Mouse (Mus musculus) limb, embryonic 11.5 days (tissue): ENCODE measurements around the gene Gnaq. TPM values are rescaled to one million over a fixed set of nuclear protein-coding genes. Genes with fewer than 3 reads are reported as not detected.
"Not testable (repeated sequence)": the region's sequence is repeated elsewhere in the genome, so short reads cannot be mapped to it uniquely, and the experiment has no call there.

Experiments used
- ATAC-seq: fragments of 200-750 bp; cut with Nextera tagmentation; 2 replicates; pipeline ENCODE4 v1.8.0; 2017; ENCODE audit warnings: low read depth; ENCODE audit not compliant: insufficient number of reproducible peaks, low FRiP score, low TSS enrichment
- DNase-seq: peaks from one replicate; pipeline ENCODE4 v3.0.0-alpha.2; 2015; ENCODE audit warnings: low spot score
- H3K27ac ChIP-seq: fragments of 300-500 bp; sonication (generic); replicated peaks from 2 replicates; pipeline ENCODE4 v1.5.1; 2014; ENCODE audit warnings: low read depth, mild to moderate bottlenecking, low read length
- H3K27me3 ChIP-seq: fragments of 300-500 bp; sonication (generic); 2 replicates; pipeline ENCODE4 v1.6.1; 2014; ENCODE audit warnings: mild to moderate bottlenecking, low read length, mixed read lengths; ENCODE audit not compliant: control insufficient read depth, insufficient read depth
- H3K36me3 ChIP-seq: fragments of 300-500 bp; sonication (generic); 2 replicates; pipeline ENCODE4 v1.6.1; 2014; ENCODE audit warnings: mild to moderate bottlenecking, low read length, moderate library complexity, mixed read lengths; ENCODE audit not compliant: control insufficient read depth, insufficient read depth
- H3K4me1 ChIP-seq: fragments of 300-500 bp; sonication (generic); 2 replicates; pipeline ENCODE4 v1.6.1; 2014; ENCODE audit warnings: low read length, mixed read lengths; ENCODE audit not compliant: control insufficient read depth, insufficient read depth
- H3K4me2 ChIP-seq: fragments of 300-500 bp; sonication (generic); 2 replicates; pipeline ENCODE4 v1.6.1; 2014; ENCODE audit warnings: low read depth, mild to moderate bottlenecking, moderate library complexity; ENCODE audit not compliant: severe bottlenecking
- H3K4me3 ChIP-seq: fragments of 300-500 bp; sonication (generic); 2 replicates; pipeline ENCODE4 v1.5.1; 2014; ENCODE audit warnings: low read depth, low read length
- H3K9ac ChIP-seq: fragments of 300-500 bp; sonication (generic); 2 replicates; pipeline ENCODE4 v1.6.1; 2014; ENCODE audit warnings: mild to moderate bottlenecking, low read length
- H3K9me3 ChIP-seq: fragments of 300-500 bp; sonication (generic); 2 replicates; pipeline ENCODE4 v1.6.1; 2016; ENCODE audit warnings: low read length; ENCODE audit not compliant: control insufficient read depth
- WGBS: fragments of 180-500 bp; shearing (Covaris S2); extraction: QIAGEN DNeasy Blood & Tissue Kit; methylation state at CpG from one replicate; pipeline ENCODE4 v1.1.7; 2014; 5-methylcytosine and 5-hydroxymethylcytosine counted together
- polyA plus RNA-seq: library from polyadenylated mRNA; unstranded; fragments of >200 nt; fragmentation: Nextera tagmentation; extraction: Ambion mirVana; gene quantifications from 2 replicates; pipeline ENCODE4 v1.2.1, GENCODE M21; 2014

The Gnaq gene
- polyA plus RNA-seq: 14.1 and 15.2 TPM in 2 replicates

DNA sequence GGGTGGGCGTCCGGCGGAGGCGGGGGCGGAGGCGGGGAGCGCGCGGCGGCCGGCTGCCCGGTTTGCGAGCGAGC, at the start of gene Gnaq:
Gnaq (plus strand) TSS at position 41 of the 74 bp plus-strand sequence.
- ATAC-seq: no peak
- no peaks in the 10 kb centered on the region for H3K36me3 ChIP-seq
- H3K4me1 ChIP-seq: peaks cover 5% of the 10 kb centered on the region
- no peaks in the 10 kb centered on the region for H3K27me3 ChIP-seq
- no peak for DNase-seq
- peak within 1 kb of the TSS; percentile 82 for H3K4me3 ChIP-seq
- 0% methylated on average over 2 of the region's 14 CpGs for WGBS
- H3K4me2 ChIP-seq: peak within 1 kb of the TSS; percentile 51
- peak within 1 kb of the TSS; percentile 97 for H3K9ac ChIP-seq
- H3K9me3 ChIP-seq: no peaks in the 10 kb centered on the region
- H3K27ac ChIP-seq: peak within 1 kb of the TSS; percentile 97

DNA sequence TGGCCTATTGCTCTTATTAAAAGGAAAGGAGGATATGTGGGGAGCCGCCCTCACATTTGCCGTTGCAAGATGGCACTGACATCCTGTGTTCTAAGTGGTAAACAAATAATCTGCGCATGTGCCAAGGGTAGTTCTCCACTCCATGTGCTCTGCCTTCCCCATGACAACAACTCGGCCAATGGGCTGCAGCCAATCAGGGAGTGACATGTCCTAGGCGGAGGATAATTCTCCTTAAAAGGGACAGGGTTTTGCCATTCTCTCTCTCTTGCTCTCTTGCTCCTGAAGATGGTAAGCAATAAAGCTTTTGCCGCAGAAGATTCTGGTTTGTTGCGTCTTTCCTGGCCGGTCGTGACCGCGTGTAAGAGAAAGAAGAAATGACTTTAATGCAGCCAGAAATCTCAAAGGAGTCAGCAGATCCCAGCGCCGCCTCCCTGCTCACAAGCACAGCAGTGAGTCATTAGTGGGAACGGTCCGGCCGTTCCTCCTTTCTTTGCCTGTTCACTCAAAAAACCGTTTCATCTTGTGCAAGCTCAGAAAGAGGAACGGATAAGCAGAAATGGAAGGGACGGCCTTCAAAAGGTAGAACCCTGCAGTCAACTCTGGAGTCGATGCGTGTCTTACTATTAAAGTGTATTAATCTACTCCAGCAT, 48.5 kb upstream of the Gnaq start:
- not testable (repeated sequence) for H3K27ac ChIP-seq, DNase-seq, H3K4me1 ChIP-seq, H3K9me3 ChIP-seq, H3K4me2 ChIP-seq, ATAC-seq, H3K4me3 ChIP-seq, H3K36me3 ChIP-seq, H3K9ac ChIP-seq, H3K27me3 ChIP-seq
- WGBS: 94% methylated on average over 20 of the region's 21 CpGs

DNA sequence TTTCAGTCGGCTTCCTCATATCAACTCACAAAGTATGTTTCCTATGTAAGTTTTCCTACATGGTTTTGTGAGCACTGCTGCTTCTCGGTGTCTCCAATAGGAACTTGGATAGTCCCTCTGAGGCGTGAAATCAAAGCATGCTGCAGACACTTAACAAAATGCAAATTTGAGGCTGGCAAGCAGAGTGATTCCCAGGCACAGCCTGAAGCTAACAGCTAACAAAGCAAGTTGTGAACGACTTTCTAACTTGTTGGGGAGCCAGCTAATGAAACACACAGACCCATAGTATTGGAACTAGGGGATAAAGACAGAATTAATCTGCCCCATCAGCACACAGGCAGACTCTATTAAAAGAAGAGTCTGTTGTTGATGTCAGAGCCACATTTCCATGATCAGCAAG, 47.4 kb upstream of the Gnaq start:
- Histone ChIP-seq H3K9ac (no peak overlapping the region), H3K36me3 (no peaks in the 10 kb centered on the region), H3K4me1 (no peaks in the 10 kb centered on the region), H3K9me3 (no peaks in the 10 kb centered on the region), H3K4me3 (no peak overlapping the region), H3K27me3 (no peaks in the 10 kb centered on the region), H3K27ac (no peak overlapping the region), H3K4me2 (no peak overlapping the region)
- DNase-seq (no peak), ATAC-seq (no peak)
- 82% methylated on average over 4 of the region's 4 CpGs for WGBS

DNA sequence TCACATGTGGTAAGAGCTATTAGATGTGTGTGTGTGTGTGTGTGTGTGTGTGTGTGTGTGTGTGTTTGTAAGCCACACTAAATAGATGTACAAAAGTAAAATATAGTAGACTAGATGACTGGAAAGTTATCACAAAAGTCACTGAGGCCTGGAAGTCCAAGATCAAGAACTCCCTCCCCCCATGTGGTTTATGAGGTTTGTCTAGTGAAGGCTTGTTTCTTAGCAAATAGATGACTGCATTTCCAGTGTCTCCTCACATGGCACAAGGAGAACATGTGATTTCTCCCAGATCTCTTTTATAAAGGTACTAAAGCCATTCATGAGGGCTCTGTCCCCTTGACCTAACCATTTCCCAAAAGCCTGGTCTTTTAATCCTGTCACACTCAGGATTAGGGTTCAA, 46.5 kb upstream of the Gnaq start:
- H3K27me3 ChIP-seq: no peaks in the 10 kb centered on the region
- H3K4me2 ChIP-seq: no peak overlapping the region
- H3K27ac ChIP-seq: no peak overlapping the region
- no peaks in the 10 kb centered on the region for H3K9me3 ChIP-seq
- ATAC-seq: no peak
- H3K36me3 ChIP-seq: no peaks in the 10 kb centered on the region
- H3K9ac ChIP-seq: no peak overlapping the region
- DNase-seq: no peak
- no peak overlapping the region for H3K4me3 ChIP-seq
- H3K4me1 ChIP-seq: no peaks in the 10 kb centered on the region

DNA sequence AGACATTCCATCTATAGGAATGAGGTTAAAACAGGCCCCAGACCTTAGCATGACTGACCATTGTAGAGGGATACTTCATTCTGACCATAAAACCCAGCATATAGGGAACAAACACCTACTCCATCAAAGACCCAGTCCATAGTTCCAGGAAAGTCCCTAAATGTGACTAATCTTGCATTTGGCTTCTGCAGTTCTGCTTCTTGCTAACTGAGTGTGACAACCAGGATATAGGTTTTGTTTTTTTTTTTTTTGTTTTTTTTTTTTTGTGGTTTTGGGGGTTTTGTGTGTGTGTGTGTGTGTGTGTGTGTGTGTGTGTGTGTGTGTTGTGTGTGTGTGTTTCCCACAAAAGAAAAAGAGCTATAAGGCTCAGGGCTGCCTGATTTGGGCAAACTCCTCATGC, 46.0 kb upstream of the Gnaq start:
- no peaks in the 10 kb centered on the region for H3K4me1 ChIP-seq
- H3K27me3 ChIP-seq: no peaks in the 10 kb centered on the region
- no peak overlapping the region for H3K27ac ChIP-seq
- no peak for DNase-seq
- H3K4me2 ChIP-seq: no peak overlapping the region
- ATAC-seq: no peak
- H3K36me3 ChIP-seq: no peaks in the 10 kb centered on the region
- H3K9me3 ChIP-seq: no peaks in the 10 kb centered on the region
- H3K4me3 ChIP-seq: no peak overlapping the region
- no peak overlapping the region for H3K9ac ChIP-seq

DNA sequence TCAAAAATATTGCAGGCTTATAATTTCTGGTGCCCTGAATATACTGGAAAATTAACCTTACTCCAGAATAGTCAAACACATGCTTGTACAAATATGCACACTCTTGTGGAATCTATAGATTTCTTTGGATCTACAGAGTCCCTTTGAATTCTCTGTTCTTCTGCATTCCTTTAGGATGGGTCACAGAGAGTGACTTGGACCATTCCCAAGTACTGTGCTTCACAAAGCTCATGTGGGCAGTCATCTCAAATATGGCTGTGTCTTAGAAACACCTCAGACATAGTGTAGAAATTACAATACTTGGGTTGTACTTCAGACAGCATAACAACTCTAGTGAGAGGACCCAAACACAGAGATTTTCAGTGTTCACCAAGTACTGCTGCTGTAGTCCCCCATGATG, 45.2 kb upstream of the Gnaq start:
- H3K4me3 ChIP-seq: no peak overlapping the region
- H3K27me3 ChIP-seq: no peaks in the 10 kb centered on the region
- DNase-seq (no peak), ATAC-seq (no peak)
- no peak overlapping the region for H3K27ac ChIP-seq
- no peak overlapping the region for H3K4me2 ChIP-seq
- H3K9me3 ChIP-seq: no peaks in the 10 kb centered on the region
- no peaks in the 10 kb centered on the region for H3K36me3 ChIP-seq
- no peak overlapping the region for H3K9ac ChIP-seq
- no peaks in the 10 kb centered on the region for H3K4me1 ChIP-seq

DNA sequence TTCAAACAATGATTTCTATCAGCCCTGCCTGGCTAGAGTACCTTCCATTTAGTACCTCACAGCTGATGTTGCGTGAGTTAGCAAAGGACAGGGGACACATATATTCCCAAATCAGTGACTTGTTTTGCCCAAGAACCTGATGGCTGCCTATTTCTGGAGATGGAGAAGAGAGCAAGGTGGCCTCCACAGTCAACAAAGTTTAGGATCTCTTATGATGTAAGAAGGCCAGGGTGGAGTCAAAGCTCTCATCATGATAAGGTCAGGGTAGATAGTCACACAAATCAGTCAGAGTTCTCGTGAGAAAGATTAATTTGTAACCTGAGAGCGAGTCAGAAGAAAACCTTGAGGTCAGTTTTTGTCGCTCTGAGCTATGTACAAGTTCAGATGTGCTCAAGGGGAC, 39.0 kb upstream of the Gnaq start:
- H3K27me3 ChIP-seq: no peaks in the 10 kb centered on the region
- H3K9ac ChIP-seq: no peak overlapping the region
- H3K9me3 ChIP-seq: no peaks in the 10 kb centered on the region
- 76% methylated on average over 4 of the region's 4 CpGs for WGBS
- H3K4me1 ChIP-seq: no peaks in the 10 kb centered on the region
- no peak overlapping the region for H3K4me3 ChIP-seq
- ATAC-seq (no peak), DNase-seq (no peak)
- H3K27ac ChIP-seq: no peak overlapping the region
- H3K4me2 ChIP-seq: no peak overlapping the region
- H3K36me3 ChIP-seq: no peaks in the 10 kb centered on the region

DNA sequence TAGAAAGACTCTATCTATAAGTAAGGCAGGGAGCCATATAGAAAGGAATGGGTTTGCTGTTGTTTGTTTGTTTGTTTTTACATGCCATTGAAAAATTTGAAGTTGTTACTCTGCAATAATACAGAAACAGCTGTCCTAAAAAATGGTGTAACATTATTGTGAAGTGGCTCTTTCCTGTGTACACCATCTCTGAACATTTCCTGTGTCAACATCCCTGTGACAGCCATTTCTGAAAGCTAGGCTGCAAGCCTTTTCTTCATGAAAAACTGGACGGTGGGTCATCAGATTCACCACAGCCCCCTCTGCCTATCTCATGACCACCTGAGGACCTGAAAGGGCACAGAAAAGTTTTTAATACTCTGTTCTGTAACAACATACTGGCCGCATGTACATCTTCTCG, 22.7 kb upstream of the Gnaq start:
- no peak for DNase-seq
- Histone ChIP-seq H3K27me3 (no peaks in the 10 kb centered on the region), H3K9me3 (no peaks in the 10 kb centered on the region), H3K9ac (no peak overlapping the region), H3K4me1 (no peaks in the 10 kb centered on the region), H3K4me2 (no peak overlapping the region), H3K27ac (no peak overlapping the region), H3K4me3 (no peak overlapping the region), H3K36me3 (no peaks in the 10 kb centered on the region)
- ATAC-seq: no peak
- whole genome bisulfite sequencing: 90% methylated on average over 3 of the region's 3 CpGs

DNA sequence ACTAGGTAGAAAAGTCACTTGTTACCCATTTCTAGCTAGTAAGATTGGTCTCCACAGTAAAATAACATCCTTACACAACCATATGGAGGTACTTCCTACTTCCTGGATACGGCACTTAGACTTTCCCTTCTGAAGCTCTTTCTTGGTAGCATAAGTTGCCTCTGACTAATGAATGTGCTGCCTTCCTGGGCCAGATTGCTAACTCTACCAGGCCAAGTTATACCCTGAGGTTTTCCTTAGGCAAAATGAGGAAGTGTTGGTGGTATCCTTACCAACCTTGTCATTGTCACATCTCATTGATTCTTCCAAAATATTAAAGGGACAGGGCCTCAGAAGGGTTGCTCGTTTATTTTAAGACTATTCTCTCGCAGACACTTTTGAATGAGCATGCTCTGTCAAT, 22.0 kb upstream of the Gnaq start:
- H3K27ac ChIP-seq: no peak overlapping the region
- H3K4me2 ChIP-seq: no peak overlapping the region
- H3K36me3 ChIP-seq: no peaks in the 10 kb centered on the region
- ATAC-seq (no peak), DNase-seq (no peak)
- H3K9me3 ChIP-seq: no peaks in the 10 kb centered on the region
- H3K4me1 ChIP-seq: no peaks in the 10 kb centered on the region
- 80% methylated on average over 3 of the region's 3 CpGs for WGBS
- H3K27me3 ChIP-seq: no peaks in the 10 kb centered on the region
- no peak overlapping the region for H3K9ac ChIP-seq
- no peak overlapping the region for H3K4me3 ChIP-seq
